Mouse (Mus musculus): ENCODE results near the gene Ccr7.

Ccr7 gene

DNA sequence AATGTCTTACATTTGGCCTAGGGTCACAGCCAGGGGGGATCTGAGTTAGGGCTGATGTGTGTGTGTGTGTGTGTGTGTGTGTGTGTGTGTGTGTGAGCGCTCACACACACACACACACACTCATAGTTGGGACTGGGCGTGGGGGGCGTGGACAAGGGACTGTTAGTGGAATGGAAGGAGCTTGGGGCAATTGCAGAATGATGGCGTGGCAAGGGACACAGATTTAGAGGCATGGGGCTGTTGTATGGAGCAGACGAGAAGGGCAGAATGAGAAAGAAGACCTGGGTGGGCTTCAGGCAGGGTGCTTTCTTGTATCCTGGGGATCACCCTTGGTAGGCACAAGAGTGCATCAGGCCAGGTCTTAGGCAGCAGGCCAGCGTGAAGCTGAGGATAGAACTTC lies 12.8 kb downstream of the Ccr7 start:
- CTCF ChIA-PET = interaction anchor here (0.7 kb wide), 1 partner anchor 112 kb away, joined by 4 read pairs; no protein-coding TSS in a partner anchor

DNA sequence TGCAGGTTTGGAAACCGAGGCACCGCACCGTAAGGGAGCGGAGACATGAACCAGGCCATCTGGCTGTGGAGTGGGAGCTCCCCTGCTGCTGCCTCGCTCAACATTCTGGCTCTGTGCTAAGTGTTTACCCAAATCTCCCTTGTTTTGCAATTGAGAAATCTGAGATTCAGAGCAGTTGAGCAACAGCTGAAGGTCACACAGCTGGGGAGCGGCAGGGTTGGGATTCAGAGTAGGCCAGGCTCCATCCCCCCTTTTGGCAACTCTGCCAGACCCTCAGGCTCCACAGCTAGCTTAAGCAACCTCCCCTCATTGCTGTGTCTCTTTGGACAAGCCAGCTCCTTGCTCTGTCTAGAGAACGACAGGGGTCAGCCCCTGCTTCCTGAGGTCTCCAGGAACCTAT lies 13.3 kb downstream of the Ccr7 start:
- CTCF ChIA-PET = interaction anchor here (0.7 kb wide), 1 partner anchor 113 kb away, joined by 4 read pairs; no protein-coding TSS in a partner anchor

DNA sequence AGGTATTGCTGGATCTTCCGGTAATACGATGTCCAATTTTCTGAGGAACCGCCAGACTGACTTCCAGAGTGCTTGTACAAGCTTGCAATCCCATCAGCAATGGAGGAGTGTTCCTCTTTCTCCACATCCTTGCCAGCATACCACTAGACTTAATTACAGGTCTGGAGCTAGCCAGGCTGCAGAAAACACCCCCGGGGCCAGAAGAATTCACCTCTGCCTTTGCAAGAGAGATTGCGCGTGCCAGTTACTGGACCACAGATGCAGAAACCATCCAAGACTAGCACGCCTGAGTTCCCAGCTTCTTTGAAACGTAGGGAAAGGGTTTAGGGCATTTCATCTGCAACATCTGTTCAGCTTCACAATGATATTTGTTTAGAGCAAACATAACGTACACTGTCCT lies 15.9 kb downstream of the Ccr7 start:
- CTCF ChIA-PET = interaction anchor here (0.6 to 1.1 kb wide), 2 partner anchors 8 to 34 kb away, joined by 3 to 4 read pairs; no protein-coding TSS in a partner anchor

DNA sequence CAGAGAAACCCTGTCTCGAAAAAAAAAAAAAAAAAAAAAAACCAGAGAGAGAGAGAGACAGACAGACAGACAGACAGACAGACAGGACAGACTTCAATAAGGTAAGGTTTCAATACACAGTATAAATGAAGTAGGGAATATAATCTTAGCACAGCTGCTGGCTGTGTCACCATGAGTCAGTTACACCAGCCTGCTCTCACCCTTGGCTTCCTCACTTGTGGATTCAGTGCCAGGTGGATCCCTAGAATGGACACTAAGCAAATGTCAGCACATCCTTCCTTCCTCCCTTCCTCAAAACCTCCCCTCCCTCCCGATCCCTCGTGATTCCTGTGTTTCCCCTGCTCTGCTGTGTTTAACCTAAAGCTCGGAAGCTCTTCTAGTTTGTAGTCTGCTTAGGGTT lies 17.5 kb downstream of the Ccr7 start:
- CTCF ChIA-PET = interaction anchor here (0.6 to 1.7 kb wide), 2 partner anchors 12 to 1227 kb away, joined by 3 to 5 read pairs; no protein-coding TSS in a partner anchor

DNA sequence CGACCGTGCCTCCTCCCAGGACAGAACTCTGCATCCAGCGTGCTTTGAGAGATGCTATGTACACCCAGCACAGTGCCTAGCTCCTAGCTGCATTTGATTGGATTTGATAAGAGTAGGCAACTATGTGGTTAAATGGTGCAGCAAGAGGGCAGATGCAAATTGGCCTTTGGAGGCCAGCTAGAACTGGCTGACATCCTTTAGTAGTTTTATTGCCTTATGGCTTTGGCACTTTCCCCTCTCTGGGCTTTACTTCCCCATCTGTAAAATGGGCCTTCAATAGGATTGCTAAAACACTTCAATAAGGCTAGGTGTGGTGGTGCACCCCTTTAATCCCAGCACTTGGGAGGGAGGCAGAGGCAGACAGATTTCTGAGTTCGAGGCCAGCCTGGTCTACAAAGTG lies 17.9 kb downstream of the Ccr7 start:
- CTCF ChIA-PET = interaction anchor here (0.7 to 1.7 kb wide), 2 partner anchors 12 to 101 kb away, joined by 3 to 5 read pairs; no protein-coding TSS in a partner anchor

DNA sequence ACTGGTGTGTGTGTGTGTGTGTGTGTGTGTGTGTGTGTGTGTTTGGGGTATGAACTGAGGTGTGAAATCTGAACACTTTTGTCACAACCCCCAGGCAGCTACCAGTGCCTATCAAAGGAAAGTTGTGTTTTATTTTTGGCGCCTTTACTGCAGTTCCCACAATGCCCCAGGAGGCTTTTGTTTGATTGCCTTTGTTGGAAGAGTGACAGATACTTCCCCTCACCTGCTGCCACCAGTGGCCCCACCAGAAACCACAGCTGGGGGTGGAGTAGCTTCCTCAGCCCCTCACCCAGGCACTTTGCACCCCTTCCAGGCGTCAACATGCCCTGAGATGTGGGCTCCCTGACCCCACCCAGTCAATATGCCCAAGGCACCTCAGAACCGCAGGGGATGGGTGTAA lies 18.5 kb downstream of the Ccr7 start:
- CTCF ChIA-PET = interaction anchor here (0.6 to 1.7 kb wide), 3 partner anchors 11 to 183 kb away, joined by 3 to 5 read pairs (median 3); no protein-coding TSS in a partner anchor

DNA sequence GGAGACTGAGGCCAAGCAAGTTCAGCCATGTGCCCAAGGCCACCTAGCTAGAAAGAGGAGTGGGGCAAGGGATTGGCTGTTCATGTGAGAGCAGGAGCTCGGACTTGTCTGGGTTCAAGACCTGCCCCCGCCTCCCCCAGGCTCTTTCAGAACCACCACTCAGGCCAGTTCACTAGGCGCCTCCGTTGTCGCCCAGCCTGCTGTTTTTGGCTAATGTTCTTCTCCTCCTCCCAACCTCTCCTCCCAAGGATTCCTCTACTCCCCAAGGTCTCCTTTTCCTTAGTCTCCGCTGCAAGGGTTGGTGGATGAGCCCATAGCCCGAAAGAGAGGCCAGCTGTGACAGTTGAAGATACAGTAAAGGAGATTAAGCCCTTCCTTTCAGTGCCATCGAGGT lies 19.8 kb downstream of the Ccr7 start:
- CTCF ChIA-PET = interaction anchor here (0.6 to 1.1 kb wide), 2 partner anchors 10 to 13 kb away, joined by 3 to 6 read pairs; no protein-coding TSS in a partner anchor

DNA sequence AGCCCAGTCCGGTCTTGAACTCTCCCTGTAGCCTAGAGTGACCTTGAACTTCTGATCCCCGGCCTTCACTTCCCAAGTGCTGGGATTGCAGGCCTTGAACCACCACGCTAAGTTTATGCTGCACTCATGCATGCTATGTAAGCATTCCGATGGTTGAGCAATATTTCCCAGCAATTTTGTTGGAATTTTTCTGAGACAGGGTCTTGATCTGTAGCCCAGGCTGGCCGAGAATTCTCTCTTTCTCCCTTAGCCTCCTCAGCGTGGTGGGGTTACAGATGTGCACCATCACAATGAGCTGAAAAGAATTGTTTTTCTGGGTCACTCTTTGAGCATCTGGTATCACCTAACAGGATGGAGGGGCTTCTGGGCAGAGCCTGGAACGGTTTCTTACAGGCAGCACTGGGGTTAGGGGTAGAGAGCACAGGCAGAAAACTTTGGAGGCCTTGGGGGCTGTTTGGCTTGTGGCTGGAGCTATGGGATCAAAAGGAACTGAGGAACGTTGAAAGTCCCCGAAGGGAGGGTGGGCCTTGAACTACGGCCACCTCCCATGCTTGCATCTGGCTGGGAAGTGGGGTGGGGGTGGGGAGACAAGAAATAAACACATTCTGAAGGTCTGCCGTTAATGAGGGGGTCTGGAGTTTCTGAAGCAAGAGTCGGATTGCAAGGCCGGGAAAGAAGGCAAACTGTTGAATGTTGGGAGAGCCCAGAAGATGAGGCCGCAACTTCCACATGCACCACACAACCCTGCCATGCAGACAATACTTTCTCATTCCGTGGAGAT lies 20.4 kb downstream of the Ccr7 start:
- CTCF ChIA-PET = interaction anchor here (1.1 kb wide), 1 partner anchor 11 kb away, joined by 3 read pairs; no protein-coding TSS in a partner anchor

DNA sequence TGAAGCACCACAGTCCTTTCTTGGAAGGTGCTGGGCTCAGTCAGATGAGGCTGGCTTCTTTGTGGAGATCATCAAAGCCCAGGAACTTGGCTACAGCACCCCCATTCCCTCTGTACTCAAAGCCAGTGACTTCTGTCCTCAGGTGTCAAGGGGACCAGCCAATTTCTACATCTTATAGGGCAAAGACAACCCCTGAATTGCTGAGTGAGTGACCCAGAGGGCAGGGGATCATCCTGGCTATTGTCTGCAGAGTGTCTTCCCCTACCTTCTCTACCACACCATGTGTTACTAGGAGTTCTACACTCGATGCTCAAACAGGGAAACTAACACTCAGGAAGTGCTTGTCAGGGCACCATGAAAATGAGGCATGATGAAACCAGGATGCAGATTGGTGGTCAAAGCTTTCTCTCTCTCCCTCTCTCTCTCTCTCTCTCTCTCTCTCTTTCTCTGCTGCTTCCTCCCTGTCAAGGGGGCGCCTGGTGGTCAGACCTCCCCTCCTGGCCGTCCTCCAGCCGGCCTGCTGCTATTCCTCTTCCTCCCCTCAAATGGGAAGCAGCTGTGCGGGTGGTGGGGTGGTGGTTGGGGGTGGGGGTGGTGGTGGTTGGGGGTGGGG lies 21.5 kb downstream of the Ccr7 start:
- CTCF ChIA-PET = no interaction called here

DNA sequence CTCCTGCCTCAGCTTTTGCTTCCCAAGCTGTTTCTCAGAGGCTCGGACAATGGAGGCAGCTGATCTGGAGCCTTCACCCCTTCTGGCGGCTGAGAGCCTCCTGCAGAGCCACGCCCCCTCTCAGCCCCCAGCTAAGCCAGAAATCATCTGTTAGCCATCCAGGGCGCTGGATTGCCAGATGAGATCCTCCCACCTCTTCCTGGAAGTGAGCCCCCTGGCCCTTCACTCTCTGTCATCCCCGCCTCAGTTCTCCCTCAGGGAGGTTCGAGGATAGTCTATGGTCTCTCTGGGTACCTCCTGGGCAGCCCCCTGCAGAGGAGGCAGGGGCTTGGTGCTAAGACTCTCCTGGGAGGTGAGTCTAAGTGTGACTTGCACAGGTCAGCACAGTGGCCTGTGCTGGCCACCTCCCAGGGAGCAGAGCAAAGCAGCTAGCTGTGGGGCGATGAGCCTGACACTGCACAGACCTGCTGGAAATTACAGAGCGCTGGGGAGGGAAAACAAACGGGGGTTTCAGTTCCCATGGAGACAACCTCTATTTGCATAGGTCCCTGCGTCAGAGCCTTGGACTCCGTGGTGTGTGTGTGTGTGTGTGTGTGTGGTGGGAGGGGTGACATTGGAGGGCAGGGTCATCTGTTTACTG lies 22.7 kb downstream of the Ccr7 start:
- CTCF ChIA-PET = interaction anchor here (0.6 kb wide), 1 partner anchor 175 kb away, joined by 3 read pairs; no protein-coding TSS in a partner anchor

DNA sequence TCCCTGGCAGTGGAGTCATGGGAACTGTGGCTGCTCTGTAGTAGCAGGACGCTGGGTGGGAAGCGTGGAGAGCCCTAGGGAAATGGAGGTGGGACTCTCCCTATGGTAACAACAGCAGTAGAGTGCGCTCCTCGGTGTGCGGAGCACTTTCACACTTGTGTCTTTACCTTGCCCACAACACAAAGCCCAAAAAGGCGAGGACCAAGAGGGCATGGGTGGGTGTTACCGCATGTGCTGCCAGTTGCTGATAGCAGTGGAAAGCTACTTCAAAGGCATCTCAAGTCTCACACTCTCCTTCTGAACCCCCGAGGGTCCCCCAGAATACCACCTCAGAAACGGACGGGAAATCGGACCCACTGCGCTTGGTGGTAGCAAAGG lies 23.4 kb downstream of the Ccr7 start:
- CTCF ChIA-PET = no interaction called here

DNA sequence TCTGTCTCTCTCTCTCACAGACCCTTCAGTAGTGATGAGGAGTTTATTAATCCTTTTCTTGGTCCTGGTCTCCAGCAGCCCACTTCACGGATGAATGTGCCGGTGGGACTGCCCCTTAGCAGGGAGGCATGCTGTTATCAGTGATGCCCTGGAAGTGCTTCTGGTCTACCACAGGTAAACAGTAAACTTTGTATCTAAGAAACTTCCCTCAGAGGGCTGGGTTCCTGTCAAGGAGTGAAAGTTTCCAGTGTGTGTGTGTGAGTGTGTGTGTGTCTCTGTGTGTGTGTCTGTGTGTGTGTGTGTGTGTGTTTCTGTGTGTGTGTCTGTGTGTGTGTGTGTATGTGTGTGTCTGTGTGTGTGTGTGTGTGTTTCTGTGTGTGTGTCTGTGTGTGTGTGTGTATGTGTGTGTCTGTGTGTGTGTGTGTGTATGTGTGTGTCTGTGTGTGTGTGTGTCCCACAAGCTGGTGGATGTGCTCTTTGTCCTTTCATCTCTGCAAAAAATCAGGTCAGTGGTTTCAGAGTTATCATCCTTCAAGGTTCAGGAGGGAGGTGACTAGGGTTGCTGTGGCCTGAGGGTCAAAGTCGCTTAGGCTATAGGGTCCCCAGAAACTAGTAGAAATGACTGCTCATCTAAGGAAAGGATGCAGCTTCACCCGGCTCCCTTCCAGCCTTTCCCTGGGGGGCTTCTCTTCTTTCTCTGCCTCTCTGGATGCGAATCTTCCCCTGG lies 24.0 kb downstream of the Ccr7 start:
- CTCF ChIA-PET = no interaction called here

DNA sequence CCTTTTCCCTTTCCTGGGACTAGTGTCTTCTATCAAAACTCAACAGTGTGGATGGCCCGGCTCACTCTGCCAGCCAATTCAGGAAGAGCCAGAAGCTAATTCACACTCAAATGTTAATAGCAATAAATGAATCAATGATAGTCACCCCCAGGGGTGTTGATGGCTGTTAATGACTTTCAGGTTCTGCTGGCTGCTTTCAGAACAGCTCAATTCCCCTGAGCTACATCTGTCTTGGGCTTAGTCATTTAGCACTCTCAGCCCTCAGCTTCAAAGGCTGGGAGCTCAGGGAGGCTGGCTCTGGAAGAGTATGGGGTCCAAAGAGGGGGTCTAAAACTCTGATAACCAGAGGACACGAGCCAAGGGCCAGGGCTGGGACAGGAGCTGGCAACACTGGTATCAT lies 25.6 kb downstream of the Ccr7 start:
- CTCF ChIA-PET = interaction anchor here (0.6 to 0.8 kb wide), 2 partner anchors 14 to 189 kb away, joined by 3 to 6 read pairs; no protein-coding TSS in a partner anchor

DNA sequence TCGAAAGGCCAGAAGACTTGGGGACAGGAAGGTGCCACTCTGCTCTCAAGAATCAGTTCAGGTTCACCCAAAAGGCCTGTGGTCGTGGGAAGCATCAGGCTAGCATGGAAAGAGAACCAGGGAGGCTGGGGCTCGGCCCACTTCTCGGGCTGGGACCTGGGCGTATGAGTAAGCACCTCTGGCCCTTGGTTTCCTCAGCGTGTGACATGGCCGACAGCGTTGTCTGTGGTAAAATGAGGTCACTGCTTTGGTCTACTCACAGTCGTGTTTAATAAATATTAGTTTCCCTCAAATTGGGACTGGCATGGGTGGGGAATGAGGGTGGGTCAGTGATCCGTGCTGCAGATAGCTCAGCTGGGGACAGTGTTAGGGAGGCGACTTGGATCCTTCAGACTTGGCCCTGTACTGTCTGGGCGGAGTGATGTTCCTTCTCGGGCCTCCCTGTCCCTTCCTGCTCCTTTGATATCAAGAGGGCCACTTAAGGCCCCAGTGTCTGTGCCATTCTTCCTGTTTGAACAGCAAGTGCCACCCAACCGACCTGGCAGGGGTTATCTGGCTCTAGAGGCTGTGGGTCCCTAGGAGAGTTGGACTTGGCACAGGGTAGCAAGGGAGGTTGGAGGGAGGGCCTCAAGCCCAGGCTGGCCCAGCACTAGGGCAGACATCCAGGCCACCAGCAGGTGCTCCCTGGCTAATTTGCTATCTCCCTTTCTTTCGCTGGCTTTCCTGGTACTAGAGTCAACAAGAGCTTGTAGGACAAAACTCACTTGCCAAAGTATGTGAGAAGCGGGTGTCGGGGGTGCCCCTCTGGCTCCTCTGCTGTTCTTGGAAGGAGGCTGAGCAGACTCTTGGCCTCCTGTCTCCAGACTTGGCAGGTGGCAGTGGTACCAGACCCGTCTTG lies 26.8 kb downstream of the Ccr7 start:
- CTCF ChIA-PET = interaction anchor here (0.6 kb wide), 1 partner anchor 29 kb away, joined by 20 read pairs; no protein-coding TSS in a partner anchor

DNA sequence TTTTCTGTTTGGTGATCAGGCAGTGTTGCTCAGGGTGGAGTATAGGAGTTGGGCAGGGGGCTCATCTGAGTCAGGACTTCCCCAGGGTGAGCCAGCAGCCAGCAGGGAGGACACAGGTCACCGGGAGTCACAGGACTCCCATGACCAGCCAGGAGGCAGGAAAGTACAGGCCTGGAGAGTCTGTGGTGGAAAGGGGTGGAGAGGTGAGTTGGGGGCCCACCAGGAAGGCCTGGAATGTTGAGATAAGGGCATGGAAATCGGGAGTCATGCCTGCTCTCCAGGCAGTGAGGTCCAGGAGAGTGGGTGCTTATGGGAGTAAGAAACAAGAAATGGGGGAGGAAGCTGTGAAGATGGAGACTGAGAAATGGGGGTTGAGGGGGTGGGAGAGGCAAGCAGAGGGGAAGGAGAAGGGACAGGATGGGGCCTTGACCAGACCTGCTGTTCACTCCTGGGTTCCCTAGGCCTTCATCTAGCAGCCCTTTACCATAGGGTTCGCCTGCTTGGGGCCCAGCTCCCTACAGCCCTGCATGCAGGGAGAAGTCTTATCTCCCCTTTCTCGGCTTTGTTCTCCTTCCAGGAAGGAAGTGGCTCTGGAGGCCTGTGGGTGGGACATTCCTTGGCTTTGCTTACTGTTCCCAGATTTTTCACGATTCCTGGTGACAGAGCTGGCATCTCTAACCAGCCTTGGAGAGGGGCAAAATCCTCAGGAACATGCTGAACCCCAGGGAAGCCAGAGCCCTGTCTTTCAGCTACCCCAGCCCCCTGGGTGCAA lies 28.2 kb downstream of the Ccr7 start:
- CTCF ChIA-PET = interaction anchor here (0.6 to 0.9 kb wide), 3 partner anchors 21 to 117 kb away, joined by 3 to 8 read pairs (median 4); no protein-coding TSS in a partner anchor

DNA sequence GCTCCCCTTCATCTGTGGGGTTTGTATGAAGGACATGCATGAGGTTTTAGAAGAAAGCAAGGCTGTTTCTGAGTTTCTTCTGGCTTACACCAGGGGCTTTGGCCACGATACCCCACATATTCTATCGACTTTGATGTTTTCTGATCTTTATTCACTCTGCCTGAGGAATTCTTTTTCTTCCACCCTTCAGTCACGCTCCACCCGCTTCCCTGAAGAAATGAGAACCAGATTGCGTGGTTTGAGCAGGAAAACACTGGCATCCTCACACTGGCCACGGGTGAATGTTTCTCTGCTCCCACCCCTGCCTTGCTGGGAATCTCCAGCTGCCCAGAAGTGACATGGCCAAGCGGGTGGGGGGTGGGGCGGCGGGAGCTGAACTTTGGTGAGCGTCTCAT lies 30.2 kb downstream of the Ccr7 start:
- CTCF ChIA-PET = interaction anchor here (0.6 to 1.5 kb wide), 2 partner anchors 12 to 28 kb away, joined by 4 to 5 read pairs; no protein-coding TSS in a partner anchor

DNA sequence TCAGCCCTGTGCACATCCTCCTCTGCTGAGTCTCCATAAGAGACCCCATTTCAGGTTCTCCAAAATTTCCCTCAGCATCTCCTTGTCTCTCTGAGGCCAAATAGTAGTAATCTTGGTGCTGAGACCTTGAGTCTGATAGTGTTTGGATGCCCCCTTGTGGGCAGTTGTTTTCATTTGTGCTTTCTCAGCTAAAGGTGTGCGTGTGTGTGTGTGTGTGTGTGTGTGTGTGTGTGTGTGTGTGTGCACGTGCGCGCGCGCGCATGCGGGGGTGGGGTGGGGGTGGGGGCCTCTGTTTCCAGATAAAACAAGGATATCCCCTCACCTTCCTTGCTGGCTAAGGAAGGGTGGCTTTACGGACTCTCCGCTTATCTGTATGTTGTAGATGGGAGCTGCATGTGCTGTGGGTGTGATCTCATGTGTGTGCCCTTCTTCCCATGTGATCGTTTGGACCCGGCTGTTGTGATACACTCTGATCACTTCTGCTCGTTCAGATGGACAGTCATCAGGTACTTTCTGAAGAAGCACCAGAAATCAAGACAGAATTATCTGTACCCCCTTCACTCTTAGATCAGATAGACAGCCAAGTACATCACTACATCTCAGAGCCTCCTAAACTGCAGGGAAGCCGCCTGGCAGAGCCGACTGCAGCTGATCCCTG lies 30.8 kb downstream of the Ccr7 start:
- CTCF ChIA-PET = interaction anchor here (0.6 kb wide), 2 partner anchors 27 to 135 kb away, joined by 4 read pairs; no protein-coding TSS in a partner anchor

DNA sequence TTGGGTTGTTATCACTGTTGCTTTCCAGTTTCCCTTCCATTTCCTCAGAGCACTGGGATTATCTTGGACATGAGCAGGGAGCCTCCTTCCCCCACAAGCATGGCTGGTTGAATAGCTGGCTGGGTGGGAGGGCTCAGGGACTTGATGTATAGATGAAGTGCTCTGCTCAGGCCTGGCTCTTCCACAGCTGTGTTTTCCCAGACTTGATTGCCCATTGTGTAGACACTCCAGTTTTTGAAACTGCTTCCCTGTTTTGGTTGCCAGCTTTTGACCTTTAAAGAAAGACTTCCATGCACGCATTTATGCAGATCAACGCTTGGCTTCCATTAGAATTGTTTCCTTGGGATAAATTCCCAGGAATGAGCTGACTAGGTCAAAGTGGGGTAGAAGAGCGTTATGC lies 32.2 kb downstream of the Ccr7 start:
- CTCF ChIA-PET = interaction anchor here (0.7 kb wide), 1 partner anchor 156 kb away, joined by 10 read pairs; no protein-coding TSS in a partner anchor

DNA sequence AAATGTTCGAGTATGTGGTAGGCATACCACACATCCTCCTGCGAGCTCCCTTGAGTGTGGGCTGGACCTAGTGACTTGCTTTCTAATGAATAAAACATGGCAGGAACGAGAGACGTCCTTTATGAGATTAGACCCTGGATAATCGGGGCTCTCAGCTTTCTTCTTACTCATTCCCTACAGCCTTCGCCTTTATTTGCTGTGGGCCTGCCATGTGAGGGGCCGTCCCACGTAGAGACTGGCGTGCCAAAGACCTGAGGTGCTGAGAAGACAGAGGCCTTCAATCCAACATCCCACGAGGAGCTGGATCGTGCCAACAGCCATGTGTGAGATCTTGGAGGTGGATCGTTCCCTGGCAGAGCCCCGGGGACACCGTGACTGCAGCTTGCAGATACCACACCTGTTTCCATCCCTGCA lies 33.7 kb downstream of the Ccr7 start:
- CTCF ChIA-PET = interaction anchor here (0.5 kb wide), 2 partner anchors 52 to 249 kb away, joined by 6 to 7 read pairs; no protein-coding TSS in a partner anchor
